Comparison of ENCODE assay signal across 9 mouse cellular contexts in genomic region chr2:105677434-105678105, GRCm38 (mm10). TPM values are rescaled to one million over a fixed set of nuclear protein-coding genes. Genes with fewer than 3 reads are reported as not detected.
DNase-seq lines count a peak whose midpoint lies in the region.
"Had no signal": no experiment of that assay in that cellular context is flagged by ENCODE, and none has a peak within 500 bp of the region (broad histone marks: within the 10 kb centered on the region; RNA-seq: fewer than 3 reads in every experiment).

No protein-coding gene starts in this region.

- peaks cover 32% of the 10 kb centered on the region for H3K36me3 ChIP-seq in forebrain, embryonic 10.5 days (replicated peaks)
- no peaks in the 10 kb centered on the region for H3K36me3 ChIP-seq in midbrain, embryonic 10.5 days

- peaks cover 97% of the 10 kb centered on the region for H3K27me3 ChIP-seq in forebrain, embryonic 10.5 days (ENCODE audit: poor library complexity, severe bottlenecking)
- peaks cover 100% of the 10 kb centered on the region for H3K27me3 ChIP-seq in midbrain, embryonic 10.5 days (ENCODE audit: low read depth, poor library complexity, severe bottlenecking)

- H3K4me1 ChIP-seq in forebrain, embryonic 10.5 days: peaks cover 86% of the 10 kb centered on the region
- peaks cover 66% of the 10 kb centered on the region for H3K4me1 ChIP-seq in midbrain, embryonic 10.5 days

- DNase-seq in retina, postnatal 1 day: peak; percentile 65
- DNase-seq in retina, embryonic 14.5 days (ENCODE audit: low spot score): no peak
- DNase-seq in forebrain, embryonic 10.5 days (ENCODE audit: extremely low spot score, low spot score): peak; percentile 37
- peak; percentile 49 for DNase-seq in midbrain, embryonic 10.5 days (ENCODE audit: low spot score)
- DNase-seq in urinary bladder, postnatal 36 days (ENCODE audit: low spot score in 2 of 2): no peak
- DNase-seq in spleen, postnatal 14 days (ENCODE audit: low spot score in 2 of 2): no peak
- DNase-seq in urinary bladder, adult 2 months (ENCODE audit: low spot score): no peak
- DNase-seq: gastrocnemius, postnatal 14 days; lung, postnatal 36 days had no signal

- H3K4me3 ChIP-seq in forebrain, embryonic 10.5 days: peak overlapping the region; percentile 88
- peak overlapping the region; percentile 66 for H3K4me3 ChIP-seq in midbrain, embryonic 10.5 days

- H3K9me3 ChIP-seq in forebrain, embryonic 10.5 days: no peaks in the 10 kb centered on the region
- H3K9me3 ChIP-seq in midbrain, embryonic 10.5 days (replicated peaks): no peaks in the 10 kb centered on the region

- under 1% methylated on average over 11 of the region's 11 CpGs for WGBS in forebrain, embryonic 10.5 days
- WGBS in midbrain, embryonic 10.5 days: 1% methylated on average over 11 of the region's 11 CpGs

- H3K27ac ChIP-seq in forebrain, embryonic 10.5 days: peak overlapping the region; percentile 99
- H3K27ac ChIP-seq in midbrain, embryonic 10.5 days (replicated peaks): peak overlapping the region; percentile 91

RNA-seq across cellular contexts. Expression of gene Pax6, which starts 8.9 kb away (rescaled TPM):
- polyA plus RNA-seq in forebrain, embryonic 10.5 days (2016; fragmentation: Nextera tagmentation; extraction: Ambion mirVana): 76.8 and 79.6 TPM in 2 replicates
- polyA plus RNA-seq in midbrain, embryonic 10.5 days (2016; fragmentation: Nextera tagmentation; extraction: Ambion mirVana): 39.0 and 40.1 TPM in 2 replicates
- not detected in 2 replicates for polyA plus RNA-seq in urinary bladder, adult 2 months (2012; rRNA removed)

Comparison
In these comparisons a context has a peak if more than half of its experiments do, and no peak if none do; other contexts are left out.
1. DNase-seq: peak in retina, postnatal 1 day (single experiment), forebrain, embryonic 10.5 days (single experiment) and midbrain, embryonic 10.5 days (single experiment); none in retina, embryonic 14.5 days (single experiment), urinary bladder, postnatal 36 days (0 of 2), spleen, postnatal 14 days (0 of 2) and urinary bladder, adult 2 months (single experiment).
2. RNA of gene Pax6, which starts 8.9 kb away (polyA plus RNA-seq): 76.8 to 79.6 TPM in forebrain, embryonic 10.5 days and 39.0 to 40.1 TPM in midbrain, embryonic 10.5 days; not detected in urinary bladder, adult 2 months; every median in the first group is over 10 times any median in the second.